Mouse (Mus musculus) cerebral cortex, adult 2 months (tissue): ENCODE results near the gene Inava.

ENCODE experiments used
- WGBS: fragments of 180-500 bp; shearing (Covaris S2); methylation state at CpG from one replicate; pipeline ENCODE4 v1.1.7; 2018; 5-methylcytosine and 5-hydroxymethylcytosine counted together

Gene Inava

DNA sequence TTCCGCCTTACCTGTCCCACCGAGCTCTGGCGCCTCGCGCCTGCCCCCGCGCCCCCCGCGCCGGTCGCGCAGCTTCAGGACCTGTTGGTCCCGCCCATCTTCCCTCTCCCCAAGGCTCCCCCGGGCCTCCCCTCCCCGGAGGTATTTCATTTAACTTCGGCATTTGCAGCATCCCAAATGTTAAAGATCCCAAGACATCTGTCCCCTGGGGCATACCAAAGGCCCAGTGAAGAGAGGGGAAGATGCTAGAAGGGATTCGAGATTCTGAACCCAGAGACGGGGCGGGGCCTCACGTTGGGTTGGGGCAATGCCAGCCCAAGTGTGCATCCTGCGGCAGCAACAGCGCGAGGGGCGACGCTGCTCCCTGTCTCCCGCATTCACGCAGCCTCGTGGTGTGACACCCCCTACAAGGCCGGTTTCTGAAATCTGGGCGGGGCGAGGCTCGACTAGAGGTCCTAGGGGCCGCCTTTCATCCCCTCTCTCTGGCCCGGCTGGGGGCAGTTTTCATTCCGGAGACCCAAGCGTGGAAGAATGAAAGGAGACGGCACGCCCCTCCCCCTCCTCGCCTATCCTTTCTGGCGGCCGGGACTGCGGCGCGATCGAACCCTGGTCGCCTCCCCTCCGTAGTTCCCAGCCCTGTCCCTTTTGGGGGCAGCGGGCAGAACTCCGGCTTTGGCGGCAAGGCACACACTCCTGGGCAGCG is at the start of gene Inava:
Gene Inava (minus strand): TSS at position 373 of the 703 bp plus-strand sequence.
- 1% methylated on average over 51 of the region's 51 CpGs for WGBS

- 59% methylated on average over 8 of the region's 8 CpGs for whole genome bisulfite sequencing
Measured at GRCm38 (mm10) chr1:136277366-136277765, 43.3 kb upstream of the Inava start.

- 51% methylated on average over 7 of the region's 7 CpGs for WGBS
Measured at GRCm38 (mm10) chr1:136268224-136268623, 34.2 kb upstream of the Inava start.

- WGBS = 74% methylated on average over 6 of the region's 6 CpGs
Measured at GRCm38 (mm10) chr1:136266127-136266526, 32.1 kb upstream of the Inava start.

DNA sequence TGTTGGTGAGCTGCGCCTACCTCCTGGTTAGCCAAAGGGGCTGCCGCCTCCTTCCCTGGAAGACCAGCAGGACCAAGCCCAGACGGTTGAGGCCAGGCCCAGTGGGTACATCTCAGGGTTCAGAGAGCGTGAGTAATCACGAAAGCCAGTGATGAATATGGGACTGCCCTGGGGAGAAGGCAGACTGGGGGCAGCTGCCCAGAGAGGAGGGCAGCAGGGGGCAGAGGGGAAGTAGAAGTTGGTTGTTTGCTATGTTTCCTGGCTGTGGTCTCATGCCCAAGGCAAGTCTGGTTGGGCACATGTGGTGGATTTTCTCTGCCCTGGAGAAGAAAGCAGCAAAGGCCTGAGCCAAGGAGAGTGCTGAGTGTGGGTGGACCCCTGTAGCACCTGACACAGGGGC is 29.3 kb upstream of the Inava start:
- 58% methylated on average over 5 of the region's 5 CpGs for WGBS

DNA sequence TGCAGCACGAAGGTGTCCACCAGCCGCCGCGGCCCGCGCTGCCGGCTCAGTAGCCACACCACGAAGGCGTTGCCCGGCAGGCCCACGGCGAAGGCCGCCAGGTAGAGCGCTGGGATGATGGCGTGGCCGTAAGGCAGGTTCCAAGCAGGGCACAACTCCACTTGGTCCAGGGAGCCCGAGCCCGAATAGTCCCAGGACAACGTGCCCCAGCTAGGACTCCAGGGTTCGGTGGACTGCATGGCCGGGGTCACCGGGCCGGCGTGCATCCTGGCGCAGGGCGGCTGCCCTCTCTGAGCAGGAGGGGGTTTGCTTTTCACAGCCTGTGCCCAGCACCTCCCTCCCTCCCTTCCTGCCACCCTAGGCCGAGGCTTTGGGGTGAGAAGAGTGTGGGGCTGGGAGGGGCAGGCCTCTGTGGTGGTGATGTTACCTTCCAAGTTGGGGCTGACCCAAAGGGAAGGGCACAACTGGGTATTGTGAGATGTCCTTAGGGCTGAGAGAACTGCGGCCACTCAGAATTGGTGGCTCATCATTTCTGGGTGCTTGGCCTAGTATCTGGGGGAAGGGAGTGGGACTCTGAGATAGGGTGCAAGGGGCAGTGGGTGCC is 26.7 kb upstream of the Inava start, which contains the start of gene Gpr25:
Gene Gpr25 (minus strand): TSS at position 239 of the 604 bp plus-strand sequence.
- WGBS = 6% methylated on average over 28 of the region's 28 CpGs

DNA sequence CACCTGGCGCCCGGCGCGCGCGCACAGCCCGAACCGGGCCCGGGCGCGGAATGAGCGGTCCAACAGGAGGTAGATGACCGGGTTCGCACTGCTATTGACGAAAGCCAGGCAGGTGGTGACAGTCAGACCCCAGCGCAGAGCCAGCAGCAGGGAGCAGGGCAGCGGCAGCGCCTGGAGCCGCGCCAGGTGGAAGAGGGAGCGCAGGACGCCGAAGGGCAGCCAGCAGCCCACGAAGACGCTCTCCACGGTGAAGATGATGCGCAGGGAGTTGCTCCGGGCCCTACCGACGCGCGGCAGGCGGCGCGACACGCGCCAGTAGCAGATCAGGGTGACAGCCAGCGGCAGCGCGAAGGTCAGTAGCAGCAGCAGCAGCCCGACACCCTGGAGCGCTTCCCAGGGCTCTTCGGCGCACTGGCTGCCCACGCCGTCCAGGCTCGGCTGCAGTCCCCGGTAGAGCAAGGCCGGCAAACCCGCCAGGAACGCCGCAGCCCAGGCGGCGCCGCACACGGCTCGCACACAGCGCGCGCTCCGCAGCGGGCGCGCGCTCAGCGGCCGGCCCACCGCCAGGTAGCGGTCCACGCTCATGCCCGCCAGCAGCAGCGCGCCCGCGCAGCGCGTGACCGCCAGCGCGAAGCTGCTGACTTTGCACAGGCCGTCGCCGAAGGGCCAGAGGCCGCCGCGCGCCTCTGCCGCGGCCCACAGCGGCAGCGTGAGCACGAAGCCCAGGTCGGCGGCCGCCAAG is 26.0 kb upstream of the Inava start:
- WGBS = under 1% methylated on average over 95 of the region's 95 CpGs

DNA sequence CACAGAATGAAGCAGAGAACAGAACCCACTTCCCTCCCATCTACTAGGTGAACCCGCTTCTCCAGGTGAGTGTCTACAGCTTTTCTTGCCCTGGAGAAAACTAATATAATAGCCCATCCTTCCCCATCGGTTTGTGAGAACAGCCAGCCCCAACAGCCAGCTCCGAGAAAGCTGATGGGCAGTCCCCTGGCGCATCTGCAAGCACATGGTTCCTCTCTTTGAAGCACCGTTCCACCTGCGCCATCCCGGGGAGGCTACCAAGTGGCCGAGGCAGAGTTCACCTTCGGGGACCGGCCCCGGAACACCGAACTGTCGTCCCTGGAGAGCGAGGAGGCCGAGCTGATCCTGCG is 25.5 kb upstream of the Inava start:
- whole genome bisulfite sequencing = 5% methylated on average over 16 of the region's 16 CpGs

DNA sequence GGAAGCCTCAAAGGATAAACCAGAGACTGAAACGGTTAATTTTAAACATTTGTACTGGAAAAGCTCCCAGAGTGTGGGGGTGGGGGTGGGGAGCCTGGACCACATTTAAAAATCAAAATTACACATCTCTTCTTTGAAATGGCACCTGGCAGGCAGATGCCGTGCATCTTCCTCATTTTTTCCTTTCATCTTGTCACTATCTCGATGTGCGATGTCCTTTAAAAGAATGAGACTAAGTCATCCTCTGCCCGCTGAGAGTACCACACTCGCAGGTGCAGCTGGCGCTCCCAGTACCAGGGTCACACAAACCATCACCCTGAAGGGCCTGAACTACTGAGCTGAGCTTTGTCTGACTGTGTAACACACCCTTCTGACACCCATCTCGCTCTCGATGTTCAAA is 24.4 kb upstream of the Inava start:
- 59% methylated on average over 9 of the region's 9 CpGs for WGBS

GRCm38 (mm10) chr1:136255657-136256056 is 21.6 kb upstream of the Inava start:
- WGBS = 83% methylated on average over 8 of the region's 8 CpGs

DNA sequence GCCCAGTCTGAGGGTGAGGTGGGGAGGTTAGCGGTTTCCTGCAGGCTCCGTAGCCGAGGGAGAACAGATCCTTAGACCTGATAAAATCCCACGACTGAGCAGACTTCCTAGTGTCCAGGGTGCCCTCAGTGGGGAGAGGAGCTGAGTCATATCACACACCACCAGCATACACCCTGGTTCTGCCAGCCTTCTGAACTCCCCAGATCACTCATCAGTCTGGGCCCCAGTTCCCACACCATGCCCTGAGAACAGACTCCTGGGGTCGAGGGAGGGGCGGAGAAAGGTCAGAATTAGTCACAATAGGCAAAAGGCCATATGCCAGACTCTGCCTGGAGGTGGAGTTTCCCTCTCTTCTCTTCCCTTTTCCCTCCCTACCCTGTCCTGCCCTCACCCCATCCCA is 21.1 kb upstream of the Inava start:
- WGBS = 57% methylated on average over 6 of the region's 6 CpGs

GRCm38 (mm10) chr1:136254503-136255065 is 20.5 kb upstream of the Inava start:
- WGBS = 87% methylated on average over 10 of the region's 10 CpGs

DNA sequence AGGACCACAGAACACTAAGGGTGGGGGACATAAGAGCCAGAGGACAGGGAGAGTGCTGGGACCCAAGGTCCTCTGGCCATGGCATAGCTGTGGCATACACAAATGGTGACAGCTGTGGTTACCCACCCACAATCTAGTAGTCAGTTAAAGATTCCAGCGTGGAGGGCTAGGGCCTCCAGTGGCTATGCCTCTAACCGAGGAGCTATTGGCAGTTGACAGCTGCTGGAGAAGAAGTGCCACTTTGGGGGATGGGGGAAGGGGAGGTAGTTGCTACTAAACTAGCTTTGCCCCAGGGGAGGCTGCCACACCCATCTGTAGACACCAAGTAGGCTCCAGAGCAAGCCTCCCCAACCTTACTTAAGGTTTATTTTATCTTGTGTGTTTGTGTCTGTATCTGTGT is 19.4 kb upstream of the Inava start:
- WGBS = 56% methylated on average over 2 of the region's 2 CpGs

DNA sequence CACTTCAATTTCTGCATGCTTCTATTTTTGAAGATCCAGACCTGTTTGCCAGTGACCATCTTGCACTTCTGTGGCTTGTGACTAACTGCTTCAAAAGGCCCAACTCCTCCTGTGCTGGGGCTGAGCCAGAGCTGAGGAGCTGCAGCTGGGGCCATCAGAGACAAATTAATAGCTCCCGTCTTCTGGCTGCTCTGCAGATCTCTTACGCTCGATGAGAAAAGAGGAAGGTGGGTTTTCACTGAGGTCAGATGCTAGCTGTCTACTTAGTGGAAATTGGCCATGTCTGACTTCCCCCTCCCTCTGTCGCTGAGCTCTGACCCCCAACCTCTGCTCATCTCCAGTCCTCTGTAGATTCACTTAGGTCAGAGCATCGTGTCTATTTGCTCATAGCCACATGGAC is 15.6 kb upstream of the Inava start:
- WGBS = 67% methylated on average over 5 of the region's 5 CpGs

DNA sequence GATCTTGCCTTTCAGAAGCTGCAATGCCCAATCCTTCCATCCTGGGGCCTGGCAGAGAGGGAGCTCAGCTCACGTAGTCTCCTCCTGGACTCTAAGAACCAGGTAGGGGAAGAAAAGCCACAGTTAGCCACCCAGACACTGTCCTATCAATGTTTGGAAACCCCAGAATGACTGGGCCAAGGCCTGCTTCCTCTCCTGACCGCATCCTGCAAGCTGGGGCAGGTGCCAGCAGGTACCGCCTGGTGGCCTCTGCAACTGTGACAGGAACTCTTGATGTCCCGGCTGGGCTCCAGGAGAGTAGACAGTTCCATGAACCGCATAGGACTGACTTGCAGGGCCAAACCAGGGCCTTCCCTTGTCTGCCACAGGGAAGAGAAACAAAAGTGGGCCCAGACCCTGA is 13.3 kb upstream of the Inava start:
- 93% methylated on average over 5 of the region's 5 CpGs for WGBS

DNA sequence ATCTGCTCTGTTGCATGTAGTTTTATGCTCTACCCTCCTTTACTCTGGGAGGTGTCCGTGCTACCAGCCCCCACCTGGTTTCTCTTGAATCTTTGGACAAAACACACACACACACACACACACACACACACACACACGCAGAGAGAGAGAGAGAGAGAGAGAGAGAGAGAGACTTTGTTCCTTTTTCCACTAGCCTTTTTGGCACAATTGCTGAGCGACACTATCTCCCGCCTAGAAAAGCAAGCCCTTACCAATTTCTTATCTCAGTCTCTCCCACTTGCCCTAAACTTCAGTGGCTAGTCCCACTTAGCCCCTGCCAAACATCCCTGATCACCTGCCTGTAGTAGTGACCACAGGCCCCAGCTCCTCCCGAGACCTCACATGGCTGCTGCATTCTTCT is 10.4 kb upstream of the Inava start:
- 85% methylated on average over 5 of the region's 5 CpGs for WGBS

DNA sequence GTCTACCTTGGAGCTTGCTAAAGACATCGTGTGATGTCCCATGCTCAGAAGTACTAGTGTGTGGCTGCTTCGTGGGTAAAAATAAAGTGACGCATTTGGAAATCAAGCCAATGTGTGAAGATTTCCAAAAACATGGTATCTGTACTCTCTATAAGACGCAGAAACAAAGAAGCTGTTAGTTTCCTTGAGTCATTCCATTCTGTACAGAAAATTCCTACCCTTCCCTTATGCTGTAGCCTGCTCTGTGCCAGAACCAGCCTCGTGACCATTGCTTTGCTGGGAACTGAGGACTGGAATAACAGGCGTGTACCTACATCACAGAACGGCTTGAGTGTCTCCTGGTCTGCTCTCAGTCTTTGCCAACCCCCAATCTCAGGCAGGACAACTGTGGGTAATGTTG is 7.7 kb upstream of the Inava start:
- WGBS = 55% methylated on average over 7 of the region's 7 CpGs

GRCm38 (mm10) chr1:136238495-136238894 is 4.4 kb upstream of the Inava start:
- WGBS = 94% methylated on average over 4 of the region's 4 CpGs

DNA sequence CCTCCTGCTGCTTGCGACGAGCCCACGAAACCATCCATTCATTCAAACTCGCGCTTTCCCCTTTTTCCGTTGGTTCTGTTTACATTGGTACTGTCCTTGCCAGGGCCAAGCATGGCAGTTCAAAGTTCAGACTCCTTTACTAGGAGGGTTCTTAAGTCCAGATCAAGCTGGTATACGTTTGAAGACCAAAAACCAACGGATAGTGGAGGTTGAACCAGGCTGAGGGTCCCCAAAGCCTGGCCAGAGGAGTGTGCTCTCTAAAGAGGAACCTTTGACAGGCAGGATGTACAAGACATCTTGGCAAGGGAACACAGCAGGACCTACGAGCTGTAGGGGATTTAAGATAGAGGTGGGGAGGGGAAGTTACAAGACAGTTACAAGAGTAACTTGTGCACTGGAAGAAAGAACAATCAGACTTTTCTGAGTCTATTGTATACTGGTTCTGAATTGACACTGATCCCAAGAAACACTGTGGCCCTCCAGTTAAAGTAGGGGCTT is 580 bp upstream of the Inava start:
- 10% methylated on average over 9 of the region's 9 CpGs for WGBS

DNA sequence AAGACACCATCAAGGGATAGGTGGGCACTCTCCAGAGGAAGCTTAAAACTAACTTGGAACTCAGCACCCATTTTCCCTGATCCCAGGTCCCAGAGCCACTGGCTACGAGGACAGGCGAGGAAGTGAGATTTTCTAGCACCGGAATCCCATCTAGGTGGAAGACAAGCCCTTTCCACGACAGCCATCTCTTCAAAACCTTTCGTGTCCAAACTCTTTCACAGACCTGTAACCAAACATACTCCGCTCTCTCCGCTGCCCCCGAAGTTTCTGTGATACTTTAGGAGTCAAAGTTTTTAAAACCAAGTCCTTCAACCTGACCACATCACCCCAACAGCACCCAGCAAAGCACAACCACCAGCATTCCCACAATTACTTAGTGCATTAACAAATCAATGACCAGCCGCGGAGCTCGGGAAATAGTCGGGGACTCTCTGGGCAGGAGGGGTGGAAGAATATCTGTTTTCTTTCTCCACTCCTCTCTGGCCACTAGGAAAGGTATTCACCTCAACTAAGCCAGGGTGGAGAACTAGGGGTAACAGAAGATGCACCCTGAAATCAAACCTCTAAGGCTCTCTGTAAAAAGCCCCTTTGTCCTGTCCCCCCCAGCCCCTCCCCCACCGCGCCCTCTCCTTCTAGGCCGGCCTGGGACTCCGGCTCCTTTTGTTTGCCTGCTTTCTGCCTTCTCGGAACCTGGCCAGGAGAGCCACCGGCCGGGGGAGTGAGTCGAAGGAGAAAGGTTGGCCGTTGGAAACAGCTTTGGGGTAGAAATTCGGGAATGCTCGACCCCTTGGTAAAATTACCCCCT is 876 bp downstream of the Inava start:
- 17% methylated on average over 23 of the region's 23 CpGs for WGBS

- WGBS = 33% methylated on average over 9 of the region's 9 CpGs
Measured at GRCm38 (mm10) chr1:136232285-136232926, 1.7 kb downstream of the Inava start.
